Mouse (Mus musculus) ovary, adult 18-20 months (tissue): ENCODE measurements around the gene Gm21095.
"Not testable (repeated sequence)": the region's sequence is repeated elsewhere in the genome, so short reads cannot be mapped to it uniquely, and the experiment has no call there.

Source experiments
- DNase-seq: peaks from one replicate; pipeline ENCODE4 v3.0.0; 2022; ENCODE audit warnings: low spot score, mixed read lengths

The Gm21095 gene

GRCm38 (mm10) chrY:84096979-84097378 is at the start of gene Gm21095:
Gene Gm21095 (plus strand): TSS chrY:84097279.
- not testable (repeated sequence) for DNase-seq
